In genomic region chrX:70946052-70946451, GRCm38 (mm10) we compare ENCODE assay signal across 10 mouse cellular contexts.
DNase-seq lines count a peak whose midpoint lies in the region; ATAC-seq and TF ChIP-seq lines count a peak whose summit lies in the region.
"Had no signal": no experiment of that assay in that cellular context is flagged by ENCODE, and none has a peak within 500 bp of the region (broad histone marks: within the 10 kb centered on the region; RNA-seq: fewer than 3 reads in every experiment).

No protein-coding gene starts in this region.

- no peaks in the 10 kb centered on the region for H3K36me3 ChIP-seq in hindbrain, embryonic 10.5 days
- H3K36me3 ChIP-seq in neural tube, embryonic 13.5 days = no peaks in the 10 kb centered on the region
- H3K36me3 ChIP-seq: lung, embryonic 15.5 days had no signal

- H3K4me1 ChIP-seq in hindbrain, embryonic 10.5 days (replicated peaks) = no peaks in the 10 kb centered on the region
- H3K4me1 ChIP-seq in neural tube, embryonic 13.5 days (replicated peaks) = 0 out of 2 replicates have a peak, but pooled peaks cover 8% of the 10 kb centered on the region
- H3K4me1 ChIP-seq: lung, embryonic 15.5 days had no signal

- intact Hi-C loops in left cerebral cortex, adult 2 months (cut with DNase I) = no loop called here

- WGBS in hindbrain, embryonic 10.5 days = 48% methylated on average over 8 of the region's 8 CpGs
- WGBS in neural tube, embryonic 13.5 days = 33% methylated on average over 8 of the region's 8 CpGs

- H3K9ac ChIP-seq in neural tube, embryonic 13.5 days = no peak overlapping the region
- H3K9ac ChIP-seq: lung, embryonic 15.5 days had no signal

- no peaks in the 10 kb centered on the region for H3K9me3 ChIP-seq in hindbrain, embryonic 10.5 days
- H3K9me3 ChIP-seq in neural tube, embryonic 13.5 days = no peaks in the 10 kb centered on the region
- H3K9me3 ChIP-seq: lung, embryonic 15.5 days had no signal

- H3K4me2 ChIP-seq in neural tube, embryonic 13.5 days = peak overlapping the region; percentile 14; the same call in 1 of the 2 replicates
- H3K4me2 ChIP-seq: lung, embryonic 15.5 days had no signal

- H3K4me3 ChIP-seq in hindbrain, embryonic 10.5 days = no peak overlapping the region
- no peak overlapping the region for H3K4me3 ChIP-seq in neural tube, embryonic 13.5 days
- no peak overlapping the region for H3K4me3 ChIP-seq in left cerebral cortex, adult 2 months
- H3K4me3 ChIP-seq: lung, embryonic 15.5 days had no signal

- H3K27ac ChIP-seq in hindbrain, embryonic 10.5 days = no peak overlapping the region
- H3K27ac ChIP-seq in neural tube, embryonic 13.5 days (replicated peaks) = no peak overlapping the region; the same call in 1 of the 2 replicates
- H3K27ac ChIP-seq in left cerebral cortex, adult 2 months = no peak overlapping the region
- H3K27ac ChIP-seq: lung, embryonic 15.5 days had no signal

- TF ChIP-seq CTCF in left cerebral cortex, adult 2 months (IDR thresholded peaks at IDR 0.05) = no peak

- ATAC-seq in neural tube, embryonic 13.5 days (ENCODE audit: low read depth) = peak; percentile 83

- no peaks in the 10 kb centered on the region for H3K27me3 ChIP-seq in hindbrain, embryonic 10.5 days (ENCODE audit: insufficient read depth, poor library complexity, severe bottlenecking)
- H3K27me3 ChIP-seq in neural tube, embryonic 13.5 days = no peaks in the 10 kb centered on the region
- H3K27me3 ChIP-seq: lung, embryonic 15.5 days had no signal

- peak; percentile 7 to 12 for DNase-seq in cerebellum, postnatal 10 days
- no peak for DNase-seq in cerebellum, postnatal 4 days (ENCODE audit: low spot score in 2 of 2)
- peak; percentile 2 for DNase-seq in hindbrain, embryonic 10.5 days (ENCODE audit: low spot score)
- peak; percentile 49 to 52 for DNase-seq in kidney, postnatal 25 days
- no peak for DNase-seq in left cerebral cortex, adult 2 months (ENCODE audit: extremely low spot score in 1 of 2, low spot score in 2 of 2)
- DNase-seq in thymus, adult 18-20 months = no peak
- no peak for DNase-seq in testis, postnatal 14 days (ENCODE audit: low spot score)
- DNase-seq: heart, postnatal 10 days had no signal

Comparison
In these comparisons a context has a peak if more than half of its experiments do, and no peak if none do; other contexts are left out.
1. DNase-seq: peak in cerebellum, postnatal 10 days (2 of 2), hindbrain, embryonic 10.5 days (single experiment) and kidney, postnatal 25 days (2 of 2); none in cerebellum, postnatal 4 days (0 of 2), left cerebral cortex, adult 2 months (0 of 2), thymus, adult 18-20 months (0 of 2) and testis, postnatal 14 days (single experiment).